Mouse (Mus musculus) cerebellum, adult (tissue): ENCODE measurements around the gene Wdr3.

ENCODE experiments used
- ATAC-seq: cut with Nextera tagmentation; 2 replicates; pipeline ENCODE4 v1.9.2; 2017; ENCODE audit warnings: mild to moderate bottlenecking, moderate library complexity, mixed read lengths; ENCODE audit not compliant: insufficient number of reproducible peaks, low FRiP score, low TSS enrichment

Wdr3 gene

DNA sequence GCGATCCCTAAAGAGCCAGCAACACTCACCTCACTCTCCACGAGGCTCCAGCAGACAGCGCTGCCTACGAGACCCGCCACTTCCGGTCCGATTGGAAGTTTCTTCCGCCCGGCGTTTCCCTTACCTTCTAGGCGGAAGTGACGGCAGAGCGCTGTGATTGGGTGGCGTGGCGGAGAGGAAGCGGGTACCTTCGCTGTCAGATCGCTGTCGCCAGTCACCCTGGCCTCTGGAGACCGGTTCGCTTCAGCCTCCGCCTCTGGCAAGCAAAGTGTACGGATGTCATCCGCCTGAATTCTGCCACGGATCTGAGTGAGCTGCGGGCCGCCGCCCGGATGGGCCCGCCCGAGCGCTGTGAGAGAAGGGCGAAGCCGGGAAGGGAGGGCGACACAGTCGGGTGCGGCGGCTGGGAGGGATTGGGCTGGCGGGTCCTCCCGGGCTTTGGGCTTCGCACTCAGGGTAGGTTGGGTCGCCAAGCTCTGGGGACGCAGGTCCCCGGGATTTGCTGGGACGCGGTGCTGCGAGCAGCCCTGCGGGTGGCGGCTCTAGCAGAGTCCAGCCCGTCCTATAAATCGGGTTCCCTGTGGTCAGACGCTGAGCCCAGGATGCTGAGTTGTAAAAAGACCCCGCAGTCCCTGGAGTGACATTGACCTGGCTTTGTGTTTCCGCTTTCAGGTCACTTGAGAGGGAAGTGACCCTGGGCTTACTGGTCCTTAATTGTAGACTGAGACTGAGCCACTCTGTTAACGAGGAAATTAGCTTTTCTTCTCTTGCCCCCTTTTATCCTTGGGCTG lies at the start of gene Wdr3, which contains the start of gene Gdap2:
Wdr3 (minus strand) TSS at position 93 of the 791 bp plus-strand sequence.
Gdap2 (plus strand) TSS at position 67 of the 791 bp plus-strand sequence.
- ATAC-seq: peak; percentile 99

DNA sequence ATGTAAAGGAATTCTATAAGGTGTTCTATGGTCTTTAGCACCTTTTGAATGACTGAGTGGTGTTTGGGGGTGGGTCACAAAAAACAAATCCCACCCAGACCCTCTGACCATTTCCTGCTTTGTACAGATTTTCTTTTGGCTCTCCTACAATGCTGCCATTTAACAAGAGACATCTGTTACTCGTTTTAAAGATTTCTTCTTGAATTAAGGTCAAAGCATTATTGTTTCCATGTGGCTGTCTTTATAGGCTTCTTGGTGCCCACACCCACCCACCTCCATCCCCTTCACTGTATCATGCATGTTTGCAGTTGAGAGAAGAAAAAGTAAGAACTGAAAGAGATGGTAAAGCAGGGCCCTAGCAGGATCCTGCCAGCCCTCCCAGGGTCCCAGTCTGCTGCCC lies 44.8 kb upstream of the Wdr3 start:
- ATAC-seq: no peak

DNA sequence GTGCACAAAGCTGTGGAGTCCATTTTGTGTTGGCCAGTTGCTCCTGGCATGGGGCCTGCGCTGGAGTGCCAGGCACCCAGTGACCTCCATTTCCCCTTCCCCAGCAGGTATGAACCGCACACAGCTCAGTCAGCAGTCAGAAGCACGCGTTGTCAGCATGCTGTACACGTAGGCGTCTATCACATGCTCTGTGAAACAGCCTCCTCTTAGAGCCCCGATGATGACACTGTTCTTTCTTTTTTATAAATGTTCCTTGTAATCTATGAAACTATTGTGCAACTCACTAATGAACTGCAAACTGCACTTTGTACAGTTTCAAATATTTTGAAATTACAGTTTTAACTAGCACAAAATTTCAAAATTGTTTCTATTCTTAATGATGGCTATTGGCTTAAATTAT lies 39.3 kb upstream of the Wdr3 start:
- ATAC-seq: no peak

DNA sequence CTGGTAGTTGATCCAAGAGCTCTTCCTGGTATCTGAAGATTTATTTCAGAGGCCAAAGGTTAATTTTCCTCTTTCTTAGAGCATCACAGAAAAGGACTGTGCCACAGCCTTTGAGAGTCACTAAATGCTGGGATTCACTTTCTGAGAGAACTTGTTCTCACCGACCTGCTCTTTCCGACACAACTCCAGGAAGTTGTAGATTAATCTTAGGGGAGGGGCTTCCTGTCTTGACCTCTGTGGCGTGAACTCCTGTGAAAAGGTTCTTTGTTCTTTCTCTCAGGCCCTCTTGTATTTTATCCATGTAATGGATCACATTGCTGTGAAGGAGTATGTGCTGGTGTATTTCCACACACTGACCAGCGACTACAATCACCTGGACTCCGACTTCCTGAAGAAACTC lies 32.0 kb upstream of the Wdr3 start:
- ATAC-seq: no peak

DNA sequence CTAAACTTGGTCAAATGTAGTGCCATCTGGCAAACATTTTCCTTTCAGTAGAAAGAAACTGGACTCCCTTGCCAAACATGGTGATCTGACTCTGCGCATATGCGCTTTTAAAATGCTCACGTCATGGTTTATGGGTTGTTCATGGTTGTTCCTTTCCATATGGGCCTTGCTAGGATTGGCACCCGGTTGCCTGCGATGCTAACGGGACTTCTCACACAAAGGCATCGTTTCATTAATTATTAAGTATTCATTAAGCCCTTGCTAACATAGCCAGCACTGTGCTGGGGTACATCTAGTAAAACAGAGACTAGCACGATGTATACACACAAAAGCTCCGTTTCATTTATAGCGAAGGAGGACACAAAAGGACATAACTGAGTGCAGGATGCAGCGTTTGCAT lies 27.7 kb upstream of the Wdr3 start:
- no peak for ATAC-seq

DNA sequence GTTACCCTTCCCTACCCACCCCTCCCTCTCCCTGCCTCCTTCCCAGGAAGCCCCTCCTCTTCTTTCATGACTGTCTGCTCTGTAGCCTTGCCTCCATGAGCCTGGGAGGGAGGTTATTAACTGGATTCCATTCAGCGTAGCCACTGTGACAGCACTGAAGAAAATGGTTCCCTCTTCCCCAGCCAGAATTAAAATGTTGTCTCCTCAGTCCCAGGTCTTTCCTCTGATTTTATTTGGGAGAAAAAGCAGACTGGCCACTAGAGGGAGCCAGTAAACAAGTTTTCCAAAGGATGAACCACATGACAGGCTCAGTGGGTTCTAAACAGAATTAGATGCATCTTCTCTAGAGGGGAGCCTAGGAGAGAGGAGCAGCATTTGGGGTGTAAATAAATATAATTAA lies 27.2 kb upstream of the Wdr3 start:
- peak; percentile 62; the same call in 1 of the 2 replicates for ATAC-seq

DNA sequence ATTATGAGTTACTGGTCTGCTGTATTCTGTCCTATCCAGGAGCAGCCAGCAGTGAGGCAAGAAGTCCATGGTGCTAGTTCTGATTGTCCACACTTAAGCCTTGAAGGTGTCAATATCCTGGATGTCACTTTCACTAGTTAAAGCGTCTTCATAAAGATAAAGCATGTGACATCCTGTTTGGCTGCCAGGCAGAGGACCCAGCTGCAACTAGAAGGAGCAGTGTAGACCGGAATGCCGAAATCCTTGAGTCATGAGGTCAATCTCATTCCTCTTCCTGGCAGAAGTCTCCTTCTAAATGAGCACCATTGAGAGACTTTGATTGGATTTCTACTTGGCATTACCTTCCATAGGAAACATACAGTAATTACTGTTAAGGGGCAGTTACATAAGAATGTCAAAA lies 18.3 kb upstream of the Wdr3 start:
- no peak for ATAC-seq

DNA sequence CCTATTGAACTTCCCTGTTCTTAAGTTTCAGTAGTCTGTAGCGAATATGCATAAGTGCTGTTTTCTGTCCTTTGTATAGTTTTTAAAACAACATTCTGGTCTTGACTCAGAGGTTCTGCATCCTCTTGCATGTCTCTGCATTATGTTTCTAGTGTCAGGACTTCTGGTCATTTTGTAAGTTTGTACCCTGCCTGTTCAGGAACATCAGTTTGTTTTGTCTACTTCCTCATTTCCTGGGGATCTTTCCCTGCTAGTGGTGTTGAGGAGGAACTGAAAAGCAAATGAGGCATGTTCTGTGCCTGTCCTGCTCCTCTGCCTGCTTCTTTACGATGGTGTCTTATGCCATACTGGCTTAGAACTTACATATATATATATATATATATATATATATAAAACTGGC lies 13.8 kb upstream of the Wdr3 start:
- no peak for ATAC-seq

DNA sequence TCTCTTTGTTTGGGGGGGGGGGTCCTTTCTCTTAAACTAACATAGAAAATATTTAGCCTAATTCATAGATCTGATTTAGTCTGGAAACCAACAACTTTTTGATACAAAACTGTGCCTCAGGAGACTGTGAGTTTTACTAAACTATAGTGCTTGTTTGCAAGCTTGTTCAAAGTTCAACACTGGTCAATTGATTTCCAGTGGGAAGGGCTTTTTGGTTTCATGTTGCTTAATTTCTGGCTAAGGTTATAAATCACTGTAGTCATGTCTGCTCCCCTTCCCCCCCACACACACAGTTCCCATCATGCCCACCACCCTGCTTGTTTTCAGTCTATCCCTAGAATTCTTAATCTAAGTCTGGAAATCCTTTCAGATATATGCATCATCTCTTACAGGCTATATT lies 2.8 kb upstream of the Wdr3 start:
- no peak for ATAC-seq

DNA sequence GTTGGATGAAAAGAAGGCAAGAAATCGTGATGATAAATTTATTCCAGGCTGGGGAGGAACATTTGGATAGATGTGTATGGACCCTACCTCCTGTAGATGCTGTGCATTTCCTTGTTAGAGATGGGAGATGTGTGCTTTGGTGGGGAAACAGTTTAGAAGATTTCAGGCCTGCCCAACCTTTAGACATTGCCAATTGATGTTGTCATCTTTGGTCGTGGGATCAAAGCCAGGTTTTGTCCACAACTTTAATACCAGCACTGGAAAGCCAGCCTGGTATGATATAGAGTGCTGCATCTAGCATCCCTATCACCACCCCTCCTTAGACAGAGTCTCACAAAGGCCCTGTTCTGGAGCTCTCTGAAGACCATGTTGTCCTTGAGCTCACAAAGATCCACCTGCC lies 1.3 kb upstream of the Wdr3 start:
- no peak for ATAC-seq

DNA sequence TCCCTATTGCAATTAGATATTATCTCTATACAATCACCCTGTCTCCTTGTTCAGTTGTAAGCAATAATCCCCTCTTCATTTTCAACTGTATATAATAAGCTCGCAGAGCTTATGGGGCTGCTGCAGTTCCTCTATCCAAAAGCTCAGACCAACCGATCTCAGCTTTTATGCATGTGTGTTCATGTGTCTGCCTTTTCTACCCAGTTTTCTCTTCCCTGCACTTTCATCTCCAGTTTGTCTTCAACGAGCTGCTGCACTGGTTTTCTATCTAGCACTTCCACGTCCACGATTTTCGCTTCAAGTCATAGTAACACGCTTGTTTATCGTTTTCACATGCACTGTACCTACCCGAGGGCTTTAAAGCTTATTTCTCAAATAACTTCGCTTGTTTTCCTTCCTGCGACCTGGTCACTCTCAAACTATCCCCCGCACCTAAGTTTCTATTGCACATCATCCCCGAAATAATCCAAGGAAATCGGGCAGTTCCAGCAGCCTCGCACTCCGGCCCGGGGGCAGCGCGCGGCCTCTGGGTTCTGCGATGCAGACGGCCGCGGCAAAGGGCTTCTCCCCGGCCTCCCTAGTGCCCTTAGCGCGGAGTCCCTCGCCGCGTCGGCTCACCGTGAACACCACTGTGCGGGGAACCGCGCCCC lies 417 bp downstream of the Wdr3 start:
- ATAC-seq: no peak

DNA sequence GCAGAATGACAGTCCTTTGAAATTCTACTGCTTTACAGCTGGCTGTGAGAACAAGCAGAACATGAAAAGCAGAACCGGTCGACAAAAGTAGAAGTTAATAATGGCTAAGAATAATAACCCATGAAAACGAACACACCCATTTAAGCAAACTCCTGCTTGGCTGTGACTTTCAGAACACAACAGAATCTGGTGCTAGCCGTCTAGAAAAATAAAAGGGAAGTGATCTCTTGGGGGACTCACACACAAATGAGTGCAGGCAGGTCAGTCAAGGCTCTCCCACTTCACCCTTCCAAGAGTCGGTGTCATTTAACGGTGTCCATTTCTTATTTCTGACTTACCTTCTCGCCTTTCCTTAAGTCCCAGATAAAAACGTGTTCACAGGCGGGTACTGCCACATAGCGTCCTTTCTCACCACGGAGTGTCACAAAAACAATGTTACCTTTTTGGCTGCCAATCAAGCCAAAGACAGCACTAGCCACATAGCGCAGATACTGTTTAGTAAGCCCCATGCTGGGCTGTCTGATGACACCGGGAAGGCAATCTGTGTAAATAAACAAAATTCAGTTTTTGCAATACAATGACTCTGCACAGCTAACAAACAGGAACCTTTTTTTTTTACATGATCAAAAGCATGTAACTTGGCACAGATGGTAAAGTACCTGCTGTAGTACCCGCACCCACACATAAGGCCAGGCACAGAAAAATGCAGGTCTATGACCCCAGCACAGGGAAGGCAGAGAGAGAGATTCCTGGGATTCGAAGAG lies 1.3 kb downstream of the Wdr3 start:
- no peak for ATAC-seq

DNA sequence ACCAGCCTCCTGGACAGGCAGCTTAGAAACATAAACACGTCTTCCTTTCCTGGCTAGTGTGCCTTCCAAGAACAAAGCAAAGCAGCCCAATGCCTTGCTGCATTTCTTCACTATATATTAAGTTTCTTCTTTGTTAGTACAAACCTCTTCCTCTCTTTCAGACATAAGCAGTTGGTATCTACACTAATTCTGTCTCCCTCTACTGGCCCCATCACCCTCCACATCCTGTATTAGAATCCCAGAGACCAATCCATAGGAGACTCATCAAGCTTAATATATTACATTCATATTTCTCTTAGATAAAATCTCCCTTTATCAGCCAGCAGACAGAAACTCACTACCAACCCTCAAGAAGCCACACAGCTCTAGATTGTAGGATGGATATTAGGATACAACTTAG lies 39.8 kb downstream of the Wdr3 start:
- no peak for ATAC-seq

DNA sequence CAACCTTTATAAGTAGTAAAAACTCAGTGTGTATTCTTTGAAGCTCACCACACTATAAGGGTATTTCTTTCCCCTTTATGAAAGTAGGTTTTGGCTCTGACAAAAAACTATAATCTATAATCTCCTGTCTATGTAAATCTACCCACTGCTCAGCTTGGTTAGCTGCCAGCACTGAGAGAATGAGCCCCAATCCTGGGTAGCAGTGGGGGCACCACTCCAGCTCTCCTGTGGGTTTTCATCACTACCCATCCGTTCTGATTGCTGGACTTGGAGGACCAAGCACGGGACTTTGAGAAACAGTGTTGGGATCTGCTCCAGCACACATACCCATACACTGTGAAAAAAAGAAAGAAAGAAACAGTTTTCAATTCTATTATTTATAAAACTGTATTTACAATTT lies 40.2 kb downstream of the Wdr3 start:
- ATAC-seq: no peak; the same call in 1 of the 2 replicates

DNA sequence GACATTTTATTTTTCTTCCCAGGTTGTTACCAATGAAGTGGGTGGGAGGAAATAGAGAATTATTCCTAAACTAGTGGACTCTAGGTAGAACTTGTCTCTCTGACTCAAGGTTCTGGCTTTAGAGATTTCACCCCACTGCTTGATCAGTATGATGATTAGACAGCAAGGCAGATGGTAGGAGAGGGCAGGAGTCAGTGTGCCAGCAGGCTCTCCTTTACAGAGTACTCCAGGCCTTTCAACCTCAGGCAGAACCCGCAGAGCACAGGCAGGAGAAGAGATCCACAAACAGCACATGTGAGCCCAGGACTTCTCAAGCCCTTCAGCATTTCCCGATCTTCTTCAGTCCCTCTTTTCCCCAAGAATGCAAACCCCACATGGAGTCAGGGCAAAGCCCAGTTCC lies 43.5 kb downstream of the Wdr3 start:
- peak; percentile 84 for ATAC-seq

DNA sequence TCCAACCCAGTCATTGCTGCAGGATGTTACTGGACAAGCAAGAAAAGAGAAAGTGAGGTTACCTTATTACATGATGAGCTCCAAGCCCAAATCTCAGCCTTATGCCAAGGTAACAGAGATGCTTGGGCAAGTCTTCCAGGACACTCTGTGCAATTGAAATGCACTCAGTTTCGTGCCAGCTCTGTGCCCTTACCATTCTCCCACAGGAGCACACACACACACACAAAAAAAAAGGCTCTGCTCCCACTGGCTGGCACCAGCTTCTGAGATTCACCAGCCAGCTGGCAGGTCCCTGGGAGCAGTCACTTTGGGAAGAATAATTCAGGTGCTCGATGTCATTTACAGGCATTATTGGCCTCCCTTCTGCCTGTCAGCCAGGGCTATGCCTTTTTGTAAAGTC lies 55.5 kb downstream of the Wdr3 start:
- peak; percentile 84 for ATAC-seq

DNA sequence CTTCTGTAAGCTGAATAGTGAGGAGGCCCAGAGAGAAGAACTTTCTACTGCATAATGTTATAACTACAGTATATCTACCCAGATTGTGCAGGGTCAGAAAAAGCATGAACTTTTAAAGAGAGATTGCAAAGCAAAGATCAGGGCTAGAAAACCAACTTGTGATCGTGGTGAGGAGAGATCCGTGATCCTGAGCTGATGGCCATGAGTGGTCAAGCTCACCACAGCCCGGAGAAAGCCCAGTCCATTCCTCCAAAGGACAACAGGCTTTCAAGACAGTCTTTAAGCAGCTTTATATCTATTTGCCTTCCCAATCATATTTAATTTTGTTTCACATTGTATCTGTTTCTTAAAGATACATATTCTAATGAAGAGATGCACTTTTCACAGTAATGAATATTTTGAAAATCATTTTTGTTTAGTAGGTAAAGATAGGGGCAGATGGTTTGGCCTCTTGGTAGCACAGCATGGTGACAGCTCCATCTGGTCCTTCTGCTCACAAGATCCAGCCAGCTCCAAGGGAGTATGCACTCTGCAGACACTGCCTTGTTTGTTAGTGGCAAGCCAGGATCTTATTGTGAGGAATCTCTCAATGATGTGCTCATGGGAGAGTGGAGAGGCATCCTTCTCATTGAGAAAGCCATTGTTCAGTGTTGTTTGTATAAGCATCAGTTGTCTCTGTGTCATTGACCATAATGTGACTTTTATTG lies 59.7 kb downstream of the Wdr3 start:
- ATAC-seq: peak; percentile 90
